Mouse (Mus musculus): ENCODE data around the gene Ltbp3.
A peak's percentile ranks its signal among the peaks of the same experiment; 100 is the strongest.

Ltbp3 gene

DNA sequence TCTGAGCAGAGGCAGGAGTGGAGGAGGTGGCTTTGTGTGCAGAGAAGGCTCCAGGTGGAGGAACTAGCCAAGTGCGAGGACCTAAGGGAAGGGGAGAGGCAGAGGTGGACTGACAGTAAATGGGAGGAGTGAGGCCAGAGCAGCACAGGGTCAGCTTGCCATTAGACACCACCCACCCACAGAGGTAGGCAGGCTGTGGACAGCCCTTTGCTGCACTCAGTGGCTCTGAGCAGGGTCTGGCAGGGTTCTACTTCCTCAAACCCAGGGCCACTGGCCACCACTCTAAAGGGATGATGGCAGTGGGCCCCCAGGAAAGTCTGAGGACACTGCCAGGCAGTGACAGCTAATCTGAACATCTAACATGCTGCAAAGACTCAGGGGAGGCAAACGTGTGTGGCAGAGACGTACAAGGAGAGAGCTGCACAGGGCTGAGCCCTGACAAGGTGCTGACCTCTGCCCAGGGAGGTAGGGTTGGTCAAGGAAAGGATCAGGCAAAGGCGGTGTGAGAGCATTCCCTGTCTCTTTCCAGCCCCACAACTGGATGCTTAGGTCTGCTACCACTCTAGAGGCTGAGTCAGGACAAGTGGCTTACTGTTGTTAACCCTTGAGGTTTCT lies 16.7 kb upstream of the Ltbp3 start:
- ATAC-seq (ENCODE audit: insufficient number of reproducible peaks, low FRiP score, low TSS enrichment), result no peak

DNA sequence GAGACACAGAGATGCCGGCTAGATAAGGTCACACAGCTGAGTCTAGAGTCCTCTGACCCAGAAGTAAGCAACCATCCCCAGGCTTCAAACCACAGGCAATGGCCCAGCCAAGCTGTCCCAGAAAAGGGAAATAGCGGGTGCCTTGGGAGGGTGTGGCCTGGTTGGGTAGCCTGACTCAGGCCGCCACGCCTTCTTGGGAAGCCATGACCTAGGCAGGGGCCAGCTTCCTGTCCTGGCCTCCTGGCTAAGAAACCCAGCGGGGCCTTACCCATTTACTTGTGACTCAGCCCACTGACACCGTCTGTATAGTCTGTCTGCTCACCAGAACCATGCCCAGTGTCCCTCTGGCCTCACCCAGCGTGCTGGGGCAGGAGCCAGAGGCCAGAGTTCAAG lies 16.2 kb upstream of the Ltbp3 start:
- no peak for ATAC-seq (ENCODE audit: insufficient number of reproducible peaks, low FRiP score, low TSS enrichment)

DNA sequence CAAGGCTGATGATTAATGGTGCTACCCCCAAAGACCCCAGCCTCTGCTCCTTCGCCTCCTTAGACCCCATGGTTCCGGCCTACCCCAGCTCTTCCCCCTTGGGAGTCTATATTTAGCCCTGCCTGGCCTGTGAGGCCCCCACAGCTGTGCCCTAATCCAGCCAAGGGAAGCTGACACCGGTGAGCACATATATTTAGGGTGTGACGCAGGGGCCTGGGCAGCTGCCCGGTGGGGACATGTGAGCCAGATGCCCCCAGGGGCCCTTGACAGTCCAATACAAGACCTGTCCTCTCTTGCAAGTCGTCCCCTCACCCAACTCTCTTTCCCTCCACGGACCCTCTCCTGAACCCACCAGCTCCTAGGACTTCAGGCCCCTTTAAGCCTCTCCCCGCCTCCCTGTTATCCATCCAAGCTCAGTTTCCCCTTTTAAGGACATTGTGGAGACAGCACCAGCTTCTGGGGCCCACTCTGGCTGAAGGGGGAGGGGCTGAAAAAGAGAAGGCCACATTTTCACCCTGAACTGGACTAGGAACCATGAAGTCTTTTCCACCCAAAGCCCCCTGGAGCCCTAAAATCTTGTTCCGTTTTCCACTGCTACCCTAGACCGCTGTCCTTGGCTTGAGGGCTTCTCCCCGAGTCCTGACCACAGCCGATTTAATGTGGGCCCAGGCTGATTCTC lies 15.5 kb upstream of the Ltbp3 start:
- no peak for ATAC-seq (ENCODE audit: insufficient number of reproducible peaks, low FRiP score, low TSS enrichment)

DNA sequence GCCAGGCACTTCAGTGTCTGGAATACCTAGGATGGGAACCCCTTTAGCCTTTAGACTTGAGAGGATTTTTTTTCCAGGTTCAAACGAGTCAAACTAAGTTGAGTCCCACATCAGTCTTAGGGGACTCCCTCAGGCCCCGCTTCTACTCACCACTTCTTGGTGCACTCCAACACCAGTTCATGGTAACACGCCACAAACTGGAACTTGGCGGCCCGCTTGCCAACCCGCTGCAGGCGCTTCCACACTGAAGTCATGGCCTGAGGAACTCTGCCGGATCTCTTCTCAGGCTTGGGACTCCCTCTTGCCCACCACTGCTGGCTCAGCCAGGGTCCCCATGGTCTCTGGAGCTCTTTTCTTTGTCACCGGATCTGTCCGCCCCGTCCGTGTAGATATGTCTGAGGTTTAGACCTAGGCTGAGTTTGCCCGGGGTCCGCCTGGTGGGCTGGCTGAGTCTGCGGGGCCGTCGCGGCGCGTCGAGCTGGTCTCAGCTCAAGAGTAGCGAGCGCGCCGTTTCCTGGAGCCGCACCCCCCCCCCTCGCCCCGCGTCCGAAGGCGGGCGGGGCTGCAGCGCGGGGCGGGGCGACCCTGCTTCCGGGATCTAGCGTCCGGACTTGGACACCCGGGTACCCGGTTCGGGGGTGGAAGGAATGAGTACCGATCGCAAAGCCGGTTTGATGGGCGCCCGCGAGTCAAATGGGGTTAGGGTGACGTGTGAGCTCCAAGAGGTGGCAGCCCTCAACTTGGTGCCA lies 14.8 kb upstream of the Ltbp3 start, which contains the start of gene Ehbp1l1:
Gene Ehbp1l1, minus strand, starts transcription at position 551 of the 749 bp plus-strand sequence.
- no peak for ATAC-seq (ENCODE audit: insufficient number of reproducible peaks, low FRiP score, low TSS enrichment)

DNA sequence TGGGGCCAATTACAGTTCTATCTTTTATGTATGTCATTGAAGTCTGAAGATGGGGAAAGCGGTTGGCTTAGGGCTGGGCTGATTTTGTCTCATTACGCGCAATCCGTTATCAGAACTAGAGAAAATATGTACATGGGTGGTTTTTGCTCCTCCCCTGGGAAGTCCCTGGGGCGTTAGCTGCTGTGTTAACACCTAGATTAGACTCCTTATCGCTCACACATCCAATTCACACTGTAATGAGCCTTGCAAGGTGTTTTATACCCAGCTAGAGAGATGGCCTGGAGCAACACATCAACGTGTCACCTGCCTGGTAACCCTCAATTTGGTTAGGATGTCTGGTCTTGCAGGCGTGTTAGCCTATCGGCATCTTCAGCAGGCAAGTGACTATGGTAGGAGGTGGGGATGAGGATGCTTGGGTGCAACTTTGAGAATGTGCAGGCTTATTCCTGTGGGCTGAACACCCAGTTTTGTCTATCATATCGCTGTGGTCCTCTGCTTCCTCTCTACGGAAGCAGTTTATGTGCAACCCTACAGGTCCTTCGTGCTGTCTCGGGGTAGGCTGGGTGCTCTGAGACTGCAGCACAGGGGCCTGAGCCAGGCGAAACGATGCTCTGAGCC lies 13.6 kb upstream of the Ltbp3 start:
- ATAC-seq (ENCODE audit: insufficient number of reproducible peaks, low FRiP score, low TSS enrichment), result no peak

DNA sequence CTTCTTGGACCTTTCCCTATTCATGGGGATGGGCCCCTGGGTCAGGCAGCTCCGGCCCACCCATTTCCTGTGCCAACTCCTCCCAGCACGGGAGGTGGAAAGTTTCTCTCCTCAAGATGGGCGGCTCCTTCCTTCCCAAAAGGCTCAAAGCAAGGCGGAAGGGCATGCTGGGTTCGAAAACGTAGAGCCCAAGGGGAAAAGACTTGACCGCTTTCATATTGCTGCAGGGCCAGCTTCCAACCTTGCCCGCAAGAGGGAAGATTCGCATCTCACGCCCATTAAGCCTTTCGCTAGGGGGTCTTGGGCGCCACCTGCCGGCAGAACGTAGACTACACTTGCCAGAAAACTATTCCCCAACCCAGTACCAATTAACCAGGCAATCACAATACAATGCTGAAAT lies 13.0 kb upstream of the Ltbp3 start:
- no peak; the same call in 1 of the 2 replicates for ATAC-seq (ENCODE audit: insufficient number of reproducible peaks, low FRiP score, low TSS enrichment)

DNA sequence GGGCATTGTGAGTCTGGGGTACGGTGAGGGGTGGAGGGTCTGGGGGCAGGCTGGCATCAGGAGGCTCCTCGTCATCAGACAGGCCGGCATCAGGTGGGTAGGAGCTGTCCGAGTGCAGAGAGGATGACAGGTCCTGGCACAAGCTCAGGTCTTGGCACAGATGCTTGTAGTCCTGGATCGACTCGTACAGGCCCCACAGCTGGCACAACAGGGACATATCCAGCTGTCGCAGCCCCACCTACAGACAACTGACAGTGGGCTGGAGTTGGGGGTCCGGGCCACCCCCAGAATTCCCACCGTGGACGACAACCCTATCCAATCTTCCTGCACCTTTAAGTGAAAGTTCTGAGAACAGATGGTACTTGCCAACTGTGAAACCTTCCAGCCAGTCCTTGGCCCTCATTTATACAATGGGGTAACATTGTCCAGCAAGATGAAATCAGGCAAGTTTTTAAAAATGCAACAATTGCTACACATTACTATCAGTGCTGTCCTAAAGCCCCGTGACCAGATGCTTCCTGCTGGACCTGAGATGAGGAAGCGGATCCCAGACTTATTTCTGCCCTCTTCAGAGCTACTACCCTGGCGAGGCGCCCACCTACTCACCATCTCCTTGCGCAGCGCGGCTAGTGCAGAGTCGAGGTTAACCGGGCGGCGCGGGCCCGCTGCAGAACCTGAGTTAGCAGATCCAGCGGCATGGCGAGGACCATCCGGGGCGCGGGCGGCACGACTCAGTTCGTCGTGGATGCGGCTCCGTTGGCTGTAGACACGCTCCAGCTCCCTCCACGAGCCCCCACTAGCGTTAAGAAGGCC lies 11.9 kb upstream of the Ltbp3 start:
- no peak for ATAC-seq (ENCODE audit: insufficient number of reproducible peaks, low FRiP score, low TSS enrichment)

DNA sequence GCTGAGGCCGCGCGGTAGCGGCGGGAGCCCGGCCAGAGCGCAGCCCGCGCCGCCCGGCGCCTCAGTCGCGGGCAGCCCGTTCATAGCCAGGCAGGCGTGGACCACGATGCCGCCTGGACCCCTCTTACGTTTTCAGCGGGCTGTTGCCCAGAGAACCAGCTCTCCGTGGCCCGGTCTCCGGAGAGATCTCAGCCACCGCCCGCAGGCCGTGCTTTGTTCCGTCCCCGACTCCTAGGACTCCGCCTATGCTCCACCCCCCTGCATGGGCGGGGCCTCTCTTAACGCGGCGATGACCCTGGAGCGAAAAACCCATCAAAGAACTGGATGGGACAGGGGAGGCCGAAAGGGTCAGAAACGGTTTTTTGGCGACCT lies 11.3 kb upstream of the Ltbp3 start, which contains the start of gene Fam89b:
Gene Fam89b, minus strand, starts transcription at position 210 of the 372 bp plus-strand sequence.
- peak; percentile 63; the same call in 1 of the 2 replicates for ATAC-seq (ENCODE audit: insufficient number of reproducible peaks, low FRiP score, low TSS enrichment)

DNA sequence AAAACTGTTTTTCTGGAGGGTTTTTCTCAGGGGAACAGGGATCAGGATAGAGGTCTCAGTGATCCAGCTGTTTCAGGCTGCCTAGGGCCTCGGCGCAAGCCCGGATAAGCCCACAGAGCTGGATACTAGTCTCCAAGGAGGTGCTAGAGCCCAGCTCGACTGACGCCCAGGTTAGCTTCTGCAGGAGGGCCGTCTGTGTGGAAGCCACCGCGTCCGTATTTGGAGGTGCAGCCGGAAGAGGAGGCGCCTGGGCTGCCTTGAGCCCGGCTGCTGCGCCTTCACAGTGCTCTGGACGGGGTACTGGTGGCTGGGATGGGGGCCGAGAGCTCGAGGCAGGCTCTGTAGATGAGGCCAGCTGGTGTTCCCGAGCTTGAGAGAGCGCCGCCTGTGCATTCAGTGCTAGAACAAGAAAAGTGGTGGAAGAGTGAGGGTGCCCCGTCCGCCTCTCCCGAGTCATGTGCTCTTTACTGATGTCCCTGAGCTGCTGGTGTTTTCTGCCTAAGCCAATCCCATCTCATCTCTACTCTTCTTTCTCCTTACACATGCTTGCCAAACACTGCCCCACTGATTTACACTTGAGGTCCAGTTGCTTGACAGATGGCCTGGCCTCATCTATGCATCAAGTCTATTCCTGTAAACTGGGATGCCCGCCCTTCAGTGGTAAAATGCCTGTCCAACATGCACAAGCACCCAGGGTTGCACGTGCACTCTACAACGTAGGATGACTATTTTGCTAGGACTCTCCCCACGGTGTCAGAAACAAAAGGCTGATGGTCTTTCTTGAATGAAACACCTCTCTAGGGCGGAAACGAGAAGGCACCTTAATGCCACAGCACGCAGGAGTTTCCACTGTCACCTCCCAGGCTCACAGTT lies 10.2 kb upstream of the Ltbp3 start:
- ATAC-seq (ENCODE audit: insufficient number of reproducible peaks, low FRiP score, low TSS enrichment), result no peak

DNA sequence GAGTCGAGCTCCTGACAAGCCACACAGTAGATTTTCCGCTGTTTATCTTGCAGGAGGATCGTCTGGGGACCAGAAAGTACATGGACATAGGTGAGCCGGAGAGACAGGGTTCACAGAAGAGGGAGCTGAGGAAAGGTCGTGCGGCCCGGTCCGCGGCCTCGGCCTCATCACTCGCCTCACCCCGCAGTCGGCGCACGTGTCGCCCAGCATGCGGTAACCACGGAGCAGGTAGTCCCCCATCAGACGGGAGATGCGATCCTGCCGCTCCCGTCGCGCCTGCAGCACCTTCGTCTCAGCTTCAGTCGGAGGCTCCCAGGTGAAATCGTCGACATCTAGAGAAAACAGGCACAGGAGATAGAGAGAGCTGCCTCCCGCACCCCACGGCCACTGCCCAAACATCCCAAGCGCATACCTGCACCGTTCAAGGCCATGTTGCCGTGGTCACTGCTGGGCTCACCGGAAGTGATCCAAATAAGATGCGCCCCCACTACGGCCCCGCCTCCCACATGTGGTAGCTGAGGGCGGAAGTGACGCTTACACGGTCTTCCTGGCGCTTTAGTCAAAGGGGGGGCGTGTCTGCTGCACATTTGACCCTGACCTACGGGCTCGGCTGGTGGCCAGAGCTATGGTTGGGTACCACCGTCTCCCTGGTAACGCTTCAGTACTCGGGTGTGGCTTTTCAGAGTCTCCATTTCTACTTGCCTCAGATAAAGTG lies 9.3 kb upstream of the Ltbp3 start:
- peak; percentile 52; the same call in 1 of the 2 replicates for ATAC-seq (ENCODE audit: insufficient number of reproducible peaks, low FRiP score, low TSS enrichment)

DNA sequence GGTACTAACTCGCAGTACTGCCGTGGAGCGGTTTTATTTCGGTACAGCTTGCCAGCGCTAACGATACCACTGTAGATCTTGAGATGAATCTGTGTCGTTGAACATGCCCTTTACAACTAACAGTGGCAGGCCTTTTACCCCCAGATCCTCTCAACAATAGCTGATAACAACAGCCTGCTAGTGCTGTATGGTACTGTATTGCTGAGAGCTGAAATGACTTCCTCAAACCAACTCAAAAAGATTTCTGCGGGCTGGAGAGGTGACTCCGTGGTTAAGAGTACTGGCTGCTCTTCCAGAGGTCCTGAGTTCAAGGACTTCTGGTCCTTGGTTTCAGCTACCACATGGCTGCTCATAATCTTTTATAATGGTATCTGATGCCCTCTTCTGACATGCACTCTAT lies 6.4 kb upstream of the Ltbp3 start:
- ATAC-seq (ENCODE audit: insufficient number of reproducible peaks, low FRiP score, low TSS enrichment), result no peak

DNA sequence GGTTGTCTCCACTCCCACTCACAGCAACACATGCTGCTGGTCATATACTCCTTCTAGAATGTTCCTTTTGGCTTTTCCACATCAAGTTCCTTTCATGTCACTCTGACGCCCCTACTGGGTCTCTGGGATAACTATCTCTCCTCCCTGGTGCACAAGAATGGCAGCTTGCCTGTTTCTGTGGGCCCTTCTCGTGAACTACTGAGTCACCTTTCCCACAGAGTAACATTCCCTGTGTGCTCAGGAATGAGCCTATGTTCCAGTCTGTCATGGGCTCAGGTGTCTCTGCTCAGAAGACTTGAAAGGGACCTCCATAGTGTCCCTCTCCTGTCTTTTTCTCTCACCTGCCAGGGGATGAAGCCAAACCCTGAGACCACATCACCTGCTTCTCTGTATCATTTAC lies 1.3 kb upstream of the Ltbp3 start:
- no peak for ATAC-seq (ENCODE audit: insufficient number of reproducible peaks, low FRiP score, low TSS enrichment)

DNA sequence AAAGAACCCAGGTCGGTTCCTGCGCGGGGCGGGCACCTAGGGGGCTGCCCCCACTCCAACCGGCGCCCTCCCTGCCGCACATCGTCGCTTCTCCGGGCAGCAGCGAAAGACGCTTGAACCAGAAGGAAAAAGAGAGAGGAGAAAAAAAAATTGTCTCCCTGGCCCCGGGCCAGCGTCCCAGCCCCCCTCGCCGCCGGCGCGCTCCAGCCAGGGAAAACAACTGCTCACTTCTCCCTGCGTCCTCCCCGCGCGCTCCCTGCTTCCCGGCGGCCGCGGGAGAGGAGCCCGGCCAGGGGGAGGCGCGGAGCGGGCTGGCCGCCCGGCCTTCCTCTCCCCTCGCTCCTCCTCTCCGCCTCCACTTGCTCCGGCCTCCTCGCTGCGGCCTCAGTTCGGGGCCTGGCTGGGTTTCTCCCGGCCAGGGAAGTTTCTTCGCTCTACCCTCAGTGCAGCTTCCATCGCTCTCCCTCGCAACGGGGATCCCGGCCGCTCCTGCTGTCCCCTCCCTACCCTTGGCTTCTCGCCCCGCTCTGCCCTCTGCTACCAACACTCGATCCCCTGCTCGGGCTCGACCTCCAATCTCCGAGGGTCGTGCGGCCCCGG lies 1.0 kb downstream of the Ltbp3 start:
- ATAC-seq (ENCODE audit: insufficient number of reproducible peaks, low FRiP score, low TSS enrichment), result peak; percentile 58; the same call in 1 of the 2 replicates

DNA sequence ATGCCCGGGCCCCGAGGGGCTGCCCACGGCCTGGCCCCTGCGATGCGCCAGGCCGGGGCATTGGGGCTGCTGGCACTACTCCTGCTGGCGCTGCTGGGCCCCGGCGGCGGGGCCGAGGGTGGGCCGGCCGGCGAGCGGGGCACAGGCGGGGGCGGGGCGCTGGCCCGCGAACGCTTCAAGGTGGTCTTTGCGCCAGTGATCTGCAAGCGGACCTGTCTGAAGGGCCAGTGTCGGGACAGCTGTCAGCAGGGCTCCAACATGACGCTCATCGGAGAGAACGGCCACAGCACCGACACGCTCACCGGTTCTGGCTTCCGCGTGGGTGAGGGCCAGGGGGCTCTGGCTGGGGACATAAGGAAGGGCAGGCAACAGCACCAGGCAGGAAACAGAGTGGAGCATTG lies 1.5 kb downstream of the Ltbp3 start:
- peak; percentile 16; the same call in 1 of the 2 replicates for ATAC-seq (ENCODE audit: insufficient number of reproducible peaks, low FRiP score, low TSS enrichment)

DNA sequence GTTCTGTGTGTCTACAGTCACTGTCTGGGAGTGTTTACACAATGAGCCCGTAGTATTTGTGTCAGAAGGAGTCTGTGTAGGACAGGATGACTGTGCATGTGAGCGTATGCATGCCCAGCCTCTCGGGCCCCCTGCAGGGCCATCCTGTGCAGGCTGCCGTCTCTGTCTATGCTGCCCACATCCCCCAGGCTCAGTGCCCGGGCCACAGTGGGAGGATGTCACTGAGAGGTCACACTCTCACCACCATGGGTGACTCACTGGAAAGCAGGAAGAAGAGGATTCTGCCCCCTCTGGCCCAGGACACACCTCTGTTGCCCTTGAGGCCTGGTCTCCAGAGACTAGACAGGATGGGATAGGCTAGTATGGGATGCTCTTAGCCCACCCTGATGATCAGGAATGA lies 2.9 kb downstream of the Ltbp3 start:
- ATAC-seq (ENCODE audit: insufficient number of reproducible peaks, low FRiP score, low TSS enrichment), result no peak

DNA sequence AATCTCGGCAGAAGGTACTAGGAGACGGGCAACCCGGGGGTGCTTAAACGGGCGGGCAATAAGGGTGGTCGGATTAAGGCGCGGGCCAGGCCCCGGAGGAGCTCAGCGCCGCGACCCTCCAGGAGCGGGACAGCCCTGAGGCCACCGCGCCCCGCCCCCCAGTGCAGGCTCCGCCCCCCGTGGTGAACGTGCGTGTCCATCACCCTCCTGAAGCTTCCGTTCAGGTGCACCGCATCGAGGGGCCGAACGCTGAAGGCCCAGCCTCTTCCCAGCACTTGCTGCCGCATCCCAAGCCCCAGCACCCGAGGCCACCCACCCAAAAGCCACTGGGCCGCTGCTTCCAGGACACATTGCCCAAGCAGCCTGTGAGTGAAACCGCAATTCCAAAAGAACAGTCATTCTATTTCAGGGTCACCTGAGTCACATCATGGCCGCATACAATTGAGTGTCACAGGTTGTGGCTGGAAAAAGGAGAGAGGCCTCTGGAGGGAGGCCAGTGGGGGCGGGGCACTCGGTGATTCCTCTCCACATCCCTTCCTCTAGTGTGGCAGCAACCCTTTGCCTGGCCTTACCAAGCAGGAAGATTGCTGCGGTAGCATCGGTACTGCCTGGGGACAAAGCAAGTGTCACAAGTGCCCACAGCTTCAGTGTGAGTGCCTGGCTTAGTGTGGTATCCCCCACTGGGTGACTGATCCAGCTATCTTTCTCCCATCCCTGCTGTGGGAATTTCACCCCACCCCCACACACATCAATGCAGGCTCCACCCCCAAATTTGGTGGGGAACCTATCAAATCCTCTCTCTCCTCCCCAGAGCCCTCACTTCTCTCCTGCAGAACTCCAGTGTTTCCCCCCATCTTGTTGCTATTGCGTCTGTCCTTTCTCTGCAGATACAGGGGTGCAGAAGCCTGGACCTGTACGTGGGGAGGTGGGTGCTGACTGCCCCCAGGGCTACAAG lies 5.3 kb downstream of the Ltbp3 start:
- no peak for ATAC-seq (ENCODE audit: insufficient number of reproducible peaks, low FRiP score, low TSS enrichment)

DNA sequence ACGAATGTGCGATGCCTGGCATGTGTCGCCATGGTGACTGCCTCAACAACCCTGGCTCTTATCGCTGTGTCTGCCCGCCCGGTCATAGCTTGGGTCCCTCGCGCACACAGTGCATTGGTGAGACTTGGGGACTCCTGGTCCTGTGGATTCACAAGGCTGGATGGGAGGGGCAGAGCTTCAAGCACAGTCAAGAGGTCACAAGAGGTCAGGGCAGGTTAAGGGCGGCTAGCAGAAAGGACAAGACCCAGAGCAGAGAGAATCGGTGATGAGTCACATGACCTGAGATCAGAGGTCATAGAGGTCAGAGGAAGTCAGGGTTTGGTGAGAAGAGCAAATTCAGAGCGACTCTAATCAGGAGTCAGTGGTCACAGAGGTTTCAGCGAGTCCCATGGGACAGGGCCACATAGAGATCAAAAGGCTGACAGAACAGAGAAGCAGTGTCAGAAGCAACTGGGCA lies 6.2 kb downstream of the Ltbp3 start:
- no peak for ATAC-seq (ENCODE audit: insufficient number of reproducible peaks, low FRiP score, low TSS enrichment)
